Mouse (Mus musculus) hindbrain, embryonic 14.5 days (tissue): ENCODE measurements around the gene 2810004N23Rik. TPM values are rescaled to one million over a fixed set of nuclear protein-coding genes. Genes with fewer than 3 reads are reported as not detected.

Source experiments
- ATAC-seq: fragments of 200-750 bp; cut with Nextera tagmentation; 2 replicates; pipeline ENCODE4 v1.8.0; 2017; ENCODE audit warnings: moderate number of reproducible peaks, mild to moderate bottlenecking, moderate TSS enrichment, moderate library complexity; ENCODE audit not compliant: low FRiP score
- DNase-seq: peaks from one replicate; pipeline ENCODE4 v3.0.0-alpha.2; 2015; ENCODE audit warnings: low spot score
- H3K27ac ChIP-seq: fragments of 300-500 bp; sonication (generic); 2 replicates; pipeline ENCODE4 v1.5.1; 2014; ENCODE audit warnings: mild to moderate bottlenecking, moderate library complexity
- H3K27me3 ChIP-seq: fragments of 300-500 bp; sonication (generic); 2 replicates; pipeline ENCODE4 v1.6.1; 2014; ENCODE audit warnings: mild to moderate bottlenecking, low read length, mixed read lengths; ENCODE audit not compliant: control insufficient read depth, insufficient read depth
- H3K36me3 ChIP-seq: fragments of 300-500 bp; sonication (generic); replicated peaks from 2 replicates; pipeline ENCODE4 v1.6.1; 2014; ENCODE audit not compliant: control insufficient read depth, insufficient read depth
- H3K4me1 ChIP-seq: fragments of 300-500 bp; sonication (generic); replicated peaks from 2 replicates; pipeline ENCODE4 v1.6.1; 2014; ENCODE audit warnings: antibody characterized with exemption, low read length, mixed read lengths; ENCODE audit not compliant: control insufficient read depth, insufficient read depth
- H3K4me2 ChIP-seq: fragments of 300-500 bp; sonication (generic); replicated peaks from 2 replicates; pipeline ENCODE4 v1.6.1; 2014; ENCODE audit warnings: mild to moderate bottlenecking, moderate library complexity
- H3K4me3 ChIP-seq: fragments of 300-500 bp; sonication (generic); replicated peaks from 2 replicates; pipeline ENCODE4 v1.5.1; 2014; ENCODE audit warnings: mild to moderate bottlenecking, low read length
- H3K9ac ChIP-seq: fragments of 300-500 bp; sonication (generic); 2 replicates; pipeline ENCODE4 v1.6.1; 2014
- H3K9me3 ChIP-seq: fragments of 300-500 bp; sonication (generic); 2 replicates; pipeline ENCODE4 v1.6.1; 2016; ENCODE audit warnings: low read length; ENCODE audit not compliant: control insufficient read depth
- WGBS: fragments of 180-500 bp; shearing (Covaris S2); extraction: QIAGEN DNeasy Blood & Tissue Kit; methylation state at CpG from one replicate; pipeline ENCODE4 v1.1.7; 2014; 5-methylcytosine and 5-hydroxymethylcytosine counted together
- polyA plus RNA-seq: library from polyadenylated mRNA; unstranded; fragments of >200 nt; fragmentation: Nextera tagmentation; extraction: Ambion mirVana; gene quantifications from 2 replicates; pipeline ENCODE4 v1.2.1, GENCODE M21; 2014

2810004N23Rik gene
- polyA plus RNA-seq, 1 experiment from 2014 or later: 18.4 TPM

- Histone ChIP-seq H3K9me3 (no peaks in the 10 kb centered on the region), H3K36me3 (peaks cover 47% of the 10 kb centered on the region), H3K27ac (no peak overlapping the region), H3K27me3 (no peaks in the 10 kb centered on the region), H3K4me2 (no peak overlapping the region), H3K4me1 (no peaks in the 10 kb centered on the region), H3K9ac (no peak overlapping the region), H3K4me3 (no peak overlapping the region)
- DNase-seq: no peak
- 77% methylated on average over 6 of the region's 6 CpGs for WGBS
- ATAC-seq: no peak
Observed at GRCm38 (mm10) chr8:124831531-124831930, 31.4 kb downstream of the 2810004N23Rik start.

- Histone ChIP-seq H3K4me1 (no peaks in the 10 kb centered on the region), H3K27ac (no peak overlapping the region), H3K9me3 (no peaks in the 10 kb centered on the region), H3K27me3 (no peaks in the 10 kb centered on the region), H3K36me3 (peaks cover 54% of the 10 kb centered on the region), H3K4me3 (no peak overlapping the region), H3K4me2 (no peak overlapping the region), H3K9ac (no peak overlapping the region)
- DNase-seq: no peak
- WGBS: 78% methylated on average over 13 of the region's 13 CpGs
- no peak for ATAC-seq
Observed at GRCm38 (mm10) chr8:124830050-124830449, 32.9 kb downstream of the 2810004N23Rik start.

DNA sequence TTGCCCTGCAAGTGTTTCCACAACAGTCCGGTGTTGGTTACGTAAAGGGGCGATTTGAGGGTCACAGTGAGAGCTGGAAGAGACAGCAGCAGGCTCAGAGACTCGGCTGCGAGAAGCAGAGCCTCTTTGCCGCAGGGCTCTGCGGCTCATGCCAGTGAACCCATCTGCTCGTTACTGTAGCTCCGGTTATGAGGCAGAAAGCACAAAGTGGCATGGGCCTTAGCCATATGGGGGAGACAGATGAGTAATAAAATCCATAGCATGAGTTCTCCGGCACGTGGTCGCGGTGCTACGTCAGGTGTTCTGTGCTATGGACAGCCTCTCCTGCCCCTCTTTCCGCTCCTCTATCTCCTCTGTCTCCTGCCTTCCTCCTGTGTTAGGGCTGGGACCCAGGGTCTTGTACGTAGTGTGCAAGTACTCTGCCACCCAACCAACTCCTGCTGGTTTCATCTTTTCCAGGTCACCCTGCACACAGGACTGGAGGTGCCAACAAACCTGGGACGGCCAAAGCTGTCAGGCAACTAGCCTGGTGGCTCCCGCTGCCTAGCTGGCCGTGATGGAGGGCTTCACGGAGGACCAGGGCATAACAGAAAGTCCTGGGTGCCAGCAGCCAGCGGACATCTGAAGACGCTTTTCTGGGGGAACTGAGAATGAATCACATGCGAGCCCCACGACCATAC is 34.2 kb downstream of the 2810004N23Rik start:
- 83% methylated on average over 24 of the region's 24 CpGs for WGBS
- H3K9me3 ChIP-seq: no peaks in the 10 kb centered on the region
- H3K9ac ChIP-seq: no peak overlapping the region
- H3K4me3 ChIP-seq: no peak overlapping the region
- no peak overlapping the region for H3K4me2 ChIP-seq
- ATAC-seq: no peak
- H3K36me3 ChIP-seq: peaks cover 66% of the 10 kb centered on the region
- H3K27me3 ChIP-seq: no peaks in the 10 kb centered on the region
- no peak overlapping the region for H3K27ac ChIP-seq
- no peaks in the 10 kb centered on the region for H3K4me1 ChIP-seq
- DNase-seq: no peak

- Histone ChIP-seq H3K9ac (no peak overlapping the region), H3K9me3 (no peaks in the 10 kb centered on the region), H3K27me3 (no peaks in the 10 kb centered on the region), H3K4me2 (no peak overlapping the region), H3K27ac (no peak overlapping the region), H3K36me3 (peaks cover 79% of the 10 kb centered on the region), H3K4me1 (no peaks in the 10 kb centered on the region), H3K4me3 (no peak overlapping the region)
- ATAC-seq (no peak), DNase-seq (peak; percentile 79)
- WGBS: 3% methylated on average over 5 of the region's 5 CpGs
Observed at GRCm38 (mm10) chr8:124827387-124827786, 35.5 kb downstream of the 2810004N23Rik start.

GRCm38 (mm10) chr8:124826658-124827057 is 36.3 kb downstream of the 2810004N23Rik start:
- no peak overlapping the region for H3K27ac ChIP-seq
- H3K4me3 ChIP-seq: no peak overlapping the region
- no peak overlapping the region for H3K9ac ChIP-seq
- no peaks in the 10 kb centered on the region for H3K27me3 ChIP-seq
- DNase-seq (no peak), ATAC-seq (no peak)
- 27% methylated on average over 7 of the region's 7 CpGs for WGBS
- no peaks in the 10 kb centered on the region for H3K4me1 ChIP-seq
- no peak overlapping the region for H3K4me2 ChIP-seq
- H3K36me3 ChIP-seq: peaks cover 84% of the 10 kb centered on the region
- H3K9me3 ChIP-seq: no peaks in the 10 kb centered on the region

DNA sequence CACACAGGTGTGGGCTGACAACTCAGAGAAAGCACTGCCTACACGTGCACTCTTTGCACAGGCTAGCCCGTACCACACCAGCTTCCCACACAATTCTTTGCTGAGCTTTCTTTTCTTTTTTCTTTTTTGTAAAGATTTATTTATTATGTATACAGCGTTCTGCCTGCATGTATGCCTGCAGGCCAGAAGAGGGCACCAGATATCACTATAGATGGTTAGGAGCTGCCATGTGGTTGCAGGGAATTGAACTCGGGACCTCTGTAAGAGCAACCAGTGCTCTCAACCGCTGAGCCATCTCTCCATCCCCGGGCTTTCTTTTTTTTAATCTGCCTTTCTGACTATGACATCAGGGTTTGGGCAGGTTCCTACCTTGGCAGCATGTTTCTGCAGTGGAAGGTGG is 39.4 kb downstream of the 2810004N23Rik start:
- H3K27me3 ChIP-seq: no peaks in the 10 kb centered on the region
- no peak overlapping the region for H3K4me2 ChIP-seq
- H3K4me3 ChIP-seq: no peak overlapping the region
- no peaks in the 10 kb centered on the region for H3K9me3 ChIP-seq
- H3K9ac ChIP-seq: no peak overlapping the region
- no peaks in the 10 kb centered on the region for H3K4me1 ChIP-seq
- WGBS: 78% methylated on average over 6 of the region's 6 CpGs
- ATAC-seq (no peak), DNase-seq (no peak)
- no peak overlapping the region for H3K27ac ChIP-seq
- H3K36me3 ChIP-seq: peaks cover 82% of the 10 kb centered on the region

- H3K36me3 ChIP-seq: peaks cover 85% of the 10 kb centered on the region
- DNase-seq: no peak
- 78% methylated on average over 11 of the region's 11 CpGs for WGBS
- no peak overlapping the region for H3K4me2 ChIP-seq
- ATAC-seq: no peak
- H3K9ac ChIP-seq: no peak overlapping the region
- no peak overlapping the region for H3K27ac ChIP-seq
- H3K4me1 ChIP-seq: no peaks in the 10 kb centered on the region
- no peaks in the 10 kb centered on the region for H3K27me3 ChIP-seq
- H3K9me3 ChIP-seq: no peaks in the 10 kb centered on the region
- no peak overlapping the region for H3K4me3 ChIP-seq
Observed at GRCm38 (mm10) chr8:124820125-124820524, 42.8 kb downstream of the 2810004N23Rik start.

- 75% methylated on average over 6 of the region's 6 CpGs for WGBS
- peaks cover 85% of the 10 kb centered on the region for H3K36me3 ChIP-seq
- DNase-seq: no peak
- H3K27me3 ChIP-seq: no peaks in the 10 kb centered on the region
- H3K4me1 ChIP-seq: no peaks in the 10 kb centered on the region
- no peak overlapping the region for H3K27ac ChIP-seq
- no peak overlapping the region for H3K4me3 ChIP-seq
- no peak overlapping the region for H3K4me2 ChIP-seq
- H3K9ac ChIP-seq: no peak overlapping the region
- no peak for ATAC-seq
- H3K9me3 ChIP-seq: no peaks in the 10 kb centered on the region
Observed at GRCm38 (mm10) chr8:124819612-124820115, 43.3 kb downstream of the 2810004N23Rik start.

- 92% methylated on average over 3 of the region's 3 CpGs for WGBS
- no peak for DNase-seq
- H3K9ac ChIP-seq: no peak overlapping the region
- no peak overlapping the region for H3K4me2 ChIP-seq
- no peaks in the 10 kb centered on the region for H3K4me1 ChIP-seq
- no peaks in the 10 kb centered on the region for H3K9me3 ChIP-seq
- peaks cover 63% of the 10 kb centered on the region for H3K36me3 ChIP-seq
- no peak overlapping the region for H3K27ac ChIP-seq
- ATAC-seq: no peak
- no peaks in the 10 kb centered on the region for H3K27me3 ChIP-seq
- no peak overlapping the region for H3K4me3 ChIP-seq
Observed at GRCm38 (mm10) chr8:124817361-124817760, 45.6 kb downstream of the 2810004N23Rik start.

- Histone ChIP-seq H3K36me3 (peaks cover 58% of the 10 kb centered on the region), H3K9me3 (no peaks in the 10 kb centered on the region), H3K4me1 (no peaks in the 10 kb centered on the region), H3K27me3 (no peaks in the 10 kb centered on the region), H3K4me3 (no peak overlapping the region), H3K4me2 (no peak overlapping the region), H3K9ac (no peak overlapping the region), H3K27ac (no peak overlapping the region)
- 91% methylated on average over 11 of the region's 11 CpGs for WGBS
- DNase-seq (no peak), ATAC-seq (no peak)
Observed at GRCm38 (mm10) chr8:124816866-124817265, 46.1 kb downstream of the 2810004N23Rik start.
